Mouse (Mus musculus): ENCODE data around the gene Fem1b.

- no peak for TF ChIP-seq GATA1 (IDR thresholded peaks at IDR 0.05; ENCODE audit: borderline replicate concordance, low read length)
- TF ChIP-seq FLI1 (IDR thresholded peaks at IDR 0.05; ENCODE audit: low read length): no peak
These were observed 23.2 kb upstream of the Fem1b start for GRCm38 (mm10) chr9:62834906-62835305.

Data from megakaryocyte, embryonic 14.5 days (primary cell).